Mouse (Mus musculus): ENCODE measurements around the gene Prtn3. TPM values are rescaled to one million over a fixed set of nuclear protein-coding genes. Genes with fewer than 3 reads are reported as not detected.
"Not testable (repeated sequence)": the region's sequence is repeated elsewhere in the genome, so short reads cannot be mapped to it uniquely, and the experiment has no call there.

The Prtn3 gene
- polyA plus RNA-seq, 1 experiment from 2014 or later, result 12.3 TPM

- H3K4me1 ChIP-seq, result peaks cover 22% of the 10 kb centered on the region
- H3K9me3 ChIP-seq, result no peaks in the 10 kb centered on the region
- H3K27me3 ChIP-seq (replicated peaks; ENCODE audit: low read depth, poor library complexity, severe bottlenecking), result peaks cover 52% of the 10 kb centered on the region
- H3K36me3 ChIP-seq (replicated peaks), result no peaks in the 10 kb centered on the region
- no peak overlapping the region for H3K4me3 ChIP-seq
- DNase-seq (ENCODE audit: low spot score), result no peak
- no peak overlapping the region for H3K27ac ChIP-seq (replicated peaks)
- WGBS, result 76% methylated on average over 8 of the region's 8 CpGs
Measured at GRCm38 (mm10) chr10:79886611-79887010, 12.3 kb downstream of the Prtn3 start.

GRCm38 (mm10) chr10:79889386-79889785, 15.1 kb downstream of the Prtn3 start:
- peaks cover 4% of the 10 kb centered on the region for H3K36me3 ChIP-seq (replicated peaks)
- H3K9me3 ChIP-seq, result no peaks in the 10 kb centered on the region
- DNase-seq (ENCODE audit: low spot score), result no peak
- WGBS, result 84% methylated on average over 2 of the region's 2 CpGs
- no peak overlapping the region for H3K27ac ChIP-seq (replicated peaks)
- H3K27me3 ChIP-seq (replicated peaks; ENCODE audit: low read depth, poor library complexity, severe bottlenecking), result peaks cover 30% of the 10 kb centered on the region
- no peak overlapping the region for H3K4me3 ChIP-seq
- H3K4me1 ChIP-seq, result peaks cover 5% of the 10 kb centered on the region; the same call in 1 of the 2 replicates

- WGBS, result 48% methylated on average over 5 of the region's 5 CpGs
- no peak within 1 kb of the TSS for H3K4me3 ChIP-seq
- peaks cover 35% of the 10 kb centered on the region for H3K27me3 ChIP-seq (replicated peaks; ENCODE audit: low read depth, poor library complexity, severe bottlenecking)
Measured at GRCm38 (mm10) chr10:79890670-79891069, 16.4 kb downstream of the Prtn3 start, which contains the start of gene Cfd. Gene Cfd (plus strand): TSS chr10:79890853.

GRCm38 (mm10) chr10:79892451-79893118, 18.3 kb downstream of the Prtn3 start:
- not testable (repeated sequence) for H3K9me3 ChIP-seq; H3K4me3 ChIP-seq; H3K27ac ChIP-seq (replicated peaks)
- peak; percentile 88 for DNase-seq (ENCODE audit: low spot score)
- peaks cover 36% of the 10 kb centered on the region for H3K27me3 ChIP-seq (replicated peaks; ENCODE audit: low read depth, poor library complexity, severe bottlenecking)
- H3K4me1 ChIP-seq, result peaks cover 14% of the 10 kb centered on the region
- H3K36me3 ChIP-seq (replicated peaks), result peaks cover 36% of the 10 kb centered on the region
- 44% methylated on average over 22 of the region's 22 CpGs for WGBS

More at GRCm38 (mm10) chr10:79890670-79891069, 16.4 kb downstream of the Prtn3 start, which contains the start of gene Cfd:
- Histone ChIP-seq H3K36me3 (replicated peaks) (peaks cover 17% of the 10 kb centered on the region), H3K27ac (replicated peaks) (0 out of 2 replicates have a peak within 1 kb of the TSS, but pooled peaks have one; percentile 1), H3K9me3 (no peaks in the 10 kb centered on the region), H3K4me1 (peaks cover 5% of the 10 kb centered on the region; the same call in 1 of the 2 replicates)
- no peak for DNase-seq (ENCODE audit: low spot score)

- Histone ChIP-seq H3K27ac (replicated peaks) (no peak overlapping the region), H3K4me1 (peaks cover 31% of the 10 kb centered on the region), H3K36me3 (replicated peaks) (peaks cover 73% of the 10 kb centered on the region), H3K4me3 (no peak overlapping the region), H3K9me3 (no peaks in the 10 kb centered on the region), H3K27me3 (replicated peaks; ENCODE audit: low read depth, poor library complexity, severe bottlenecking) (peaks cover 50% of the 10 kb centered on the region)
- WGBS, result 93% methylated on average over 16 of the region's 16 CpGs
- DNase-seq (ENCODE audit: low spot score), result no peak
Measured at GRCm38 (mm10) chr10:79896306-79896705, 22.0 kb downstream of the Prtn3 start.

GRCm38 (mm10) chr10:79896814-79897213, 22.5 kb downstream of the Prtn3 start:
- 86% methylated on average over 13 of the region's 13 CpGs for WGBS
- Histone ChIP-seq H3K4me1 (peaks cover 34% of the 10 kb centered on the region), H3K36me3 (replicated peaks) (peaks cover 78% of the 10 kb centered on the region), H3K4me3 (no peak overlapping the region), H3K27ac (replicated peaks) (no peak overlapping the region), H3K9me3 (no peaks in the 10 kb centered on the region), H3K27me3 (replicated peaks; ENCODE audit: low read depth, poor library complexity, severe bottlenecking) (peaks cover 46% of the 10 kb centered on the region)
- no peak for DNase-seq (ENCODE audit: low spot score)

GRCm38 (mm10) chr10:79897316-79898245, 23.3 kb downstream of the Prtn3 start:
- Histone ChIP-seq H3K4me1 (peaks cover 34% of the 10 kb centered on the region), H3K9me3 (no peaks in the 10 kb centered on the region), H3K36me3 (replicated peaks) (peaks cover 86% of the 10 kb centered on the region), H3K27me3 (replicated peaks; ENCODE audit: low read depth, poor library complexity, severe bottlenecking) (peaks cover 52% of the 10 kb centered on the region), H3K27ac (replicated peaks) (no peak overlapping the region), H3K4me3 (peak overlapping the region; percentile 32; the same call in 1 of the 2 replicates)
- 51% methylated on average over 20 of the region's 20 CpGs for WGBS
- DNase-seq (ENCODE audit: low spot score), result peak; percentile 56

GRCm38 (mm10) chr10:79900951-79901410, 26.7 kb downstream of the Prtn3 start:
- Histone ChIP-seq H3K4me3 (no peak overlapping the region), H3K27ac (replicated peaks) (no peak overlapping the region), H3K36me3 (replicated peaks) (peaks cover 99% of the 10 kb centered on the region), H3K9me3 (no peaks in the 10 kb centered on the region), H3K4me1 (peaks cover 29% of the 10 kb centered on the region), H3K27me3 (replicated peaks; ENCODE audit: low read depth, poor library complexity, severe bottlenecking) (peaks cover 54% of the 10 kb centered on the region)
- DNase-seq (ENCODE audit: low spot score), result peak; percentile 40
- 23% methylated on average over 2 of the region's 2 CpGs for WGBS

- peaks cover 71% of the 10 kb centered on the region for H3K36me3 ChIP-seq (replicated peaks)
- H3K27me3 ChIP-seq (replicated peaks; ENCODE audit: low read depth, poor library complexity, severe bottlenecking), result peaks cover 20% of the 10 kb centered on the region
- peak overlapping the region; percentile 78; the same call in 1 of the 2 replicates for H3K4me3 ChIP-seq
- H3K9me3 ChIP-seq, result no peaks in the 10 kb centered on the region
- no peak overlapping the region for H3K27ac ChIP-seq (replicated peaks)
- WGBS, result 92% methylated on average over 9 of the region's 9 CpGs
- H3K4me1 ChIP-seq, result peaks cover 23% of the 10 kb centered on the region
- no peak for DNase-seq (ENCODE audit: low spot score)
Measured at GRCm38 (mm10) chr10:79906712-79907111, 32.4 kb downstream of the Prtn3 start.

- peaks cover 15% of the 10 kb centered on the region for H3K27me3 ChIP-seq (replicated peaks; ENCODE audit: low read depth, poor library complexity, severe bottlenecking)
- 91% methylated on average over 10 of the region's 10 CpGs for WGBS
Measured at GRCm38 (mm10) chr10:79907415-79907814, 33.1 kb downstream of the Prtn3 start.

GRCm38 (mm10) chr10:79908167-79909091, 34.2 kb downstream of the Prtn3 start, which contains the start of gene Med16:
Gene Med16 (minus strand): TSS chr10:79908923.
- Histone ChIP-seq H3K4me3 (peak within 1 kb of the TSS; percentile 78), H3K27ac (replicated peaks) (peak within 1 kb of the TSS; percentile 100), H3K36me3 (replicated peaks) (peaks cover 71% of the 10 kb centered on the region), H3K9me3 (no peaks in the 10 kb centered on the region), H3K4me1 (peaks cover 27% of the 10 kb centered on the region), H3K27me3 (replicated peaks; ENCODE audit: low read depth, poor library complexity, severe bottlenecking) (peaks cover 5% of the 10 kb centered on the region)
- DNase-seq (ENCODE audit: low spot score), result peak; percentile 97
- 2% methylated on average over 52 of the region's 52 CpGs for WGBS

More at GRCm38 (mm10) chr10:79907415-79907814, 33.1 kb downstream of the Prtn3 start:
- no peaks in the 10 kb centered on the region for H3K9me3 ChIP-seq
- H3K4me1 ChIP-seq, result peaks cover 23% of the 10 kb centered on the region
- H3K36me3 ChIP-seq (replicated peaks), result peaks cover 71% of the 10 kb centered on the region
- no peak for DNase-seq (ENCODE audit: low spot score)
- peak overlapping the region; percentile 78 for H3K4me3 ChIP-seq
- peak overlapping the region; percentile 49 for H3K27ac ChIP-seq (replicated peaks)
